Comparison of ENCODE assay signal across 13 mouse cellular contexts in the genomic region with DNA sequence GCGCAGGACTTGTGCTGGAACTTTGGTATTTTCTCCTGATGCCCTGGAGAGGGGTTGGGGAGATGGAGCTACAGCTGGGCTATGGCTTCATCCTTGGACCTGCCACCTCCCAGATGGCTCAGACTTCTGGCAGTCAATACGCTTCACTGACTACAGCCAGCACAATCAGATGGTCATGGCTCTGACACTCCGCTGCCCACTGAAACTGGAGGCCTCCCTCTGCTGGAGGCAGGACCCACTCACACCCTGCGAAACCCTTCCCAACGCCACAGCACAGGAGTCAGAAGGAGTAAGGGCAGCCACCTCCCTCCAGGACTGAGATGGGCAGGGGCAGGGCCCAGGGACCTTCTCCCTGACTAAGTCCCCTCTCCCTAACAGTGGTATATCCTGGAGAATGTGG. TPM values are rescaled to one million over a fixed set of nuclear protein-coding genes. Genes with fewer than 3 reads are reported as not detected.
A peak's percentile ranks its signal among the peaks of the same experiment; 100 is the strongest.
DNase-seq lines count a peak whose midpoint lies in the region; ATAC-seq and TF ChIP-seq lines count a peak whose summit lies in the region.
"Had no signal": no experiment of that assay in that cellular context is flagged by ENCODE, and none has a peak within 500 bp of the region (broad histone marks: within the 10 kb centered on the region; RNA-seq: fewer than 3 reads in every experiment).

No protein-coding gene starts in this region.

- TF ChIP-seq CTCF in lung, embryonic 14.5 days (IDR thresholded peaks at IDR 0.05; ENCODE audit: low read depth) = peak; percentile 49

- H3K4me2 ChIP-seq in hindbrain, embryonic 12.5 days (replicated peaks) = no peak overlapping the region
- no peak overlapping the region for H3K4me2 ChIP-seq in lung, embryonic 14.5 days
- H3K4me2 ChIP-seq: heart, embryonic 13.5 days; lung, embryonic 15.5 days had no signal

- WGBS in hindbrain, embryonic 10.5 days = 56% methylated on average over 5 of the region's 5 CpGs
- WGBS in hindbrain, embryonic 12.5 days = 40% methylated on average over 5 of the region's 5 CpGs
- WGBS in lung, embryonic 14.5 days = 48% methylated on average over 5 of the region's 5 CpGs

- peaks cover 33% of the 10 kb centered on the region for H3K27me3 ChIP-seq in hindbrain, embryonic 10.5 days (ENCODE audit: insufficient read depth, poor library complexity, severe bottlenecking)
- H3K27me3 ChIP-seq in hindbrain, embryonic 12.5 days = peaks cover 21% of the 10 kb centered on the region
- H3K27me3 ChIP-seq in lung, embryonic 14.5 days (ENCODE audit: insufficient read depth, low read length) = peaks cover 11% of the 10 kb centered on the region; the same call in 1 of the 2 replicates

- DNase-seq in hindbrain, embryonic 10.5 days (ENCODE audit: low spot score) = peak; percentile 37
- peak; percentile 34 for DNase-seq in lung, embryonic 14.5 days
- DNase-seq in lung, adult 18-20 months = no peak
- DNase-seq in adipocyte (ENCODE audit: low spot score) = peak; percentile 48
- peak; percentile 49 to 73 for DNase-seq in kidney, postnatal 4 days
- DNase-seq in right cerebral cortex, postnatal 25 days = no peak
- DNase-seq: embryo, embryonic 11 days; gastrocnemius, adult 2 months had no signal

- no peaks in the 10 kb centered on the region for H3K9me3 ChIP-seq in hindbrain, embryonic 10.5 days
- H3K9me3 ChIP-seq in hindbrain, embryonic 12.5 days (replicated peaks) = no peaks in the 10 kb centered on the region
- no peaks in the 10 kb centered on the region for H3K9me3 ChIP-seq in lung, embryonic 14.5 days (ENCODE audit: low read depth, low read length)
- H3K9me3 ChIP-seq: forebrain, embryonic 10.5 days; heart, embryonic 13.5 days; lung, embryonic 15.5 days had no signal

- H3K36me3 ChIP-seq in hindbrain, embryonic 10.5 days = no peaks in the 10 kb centered on the region
- no peaks in the 10 kb centered on the region for H3K36me3 ChIP-seq in hindbrain, embryonic 12.5 days
- H3K36me3 ChIP-seq in lung, embryonic 14.5 days (ENCODE audit: insufficient read depth) = no peaks in the 10 kb centered on the region
- H3K36me3 ChIP-seq: forebrain, embryonic 10.5 days; heart, embryonic 13.5 days; lung, embryonic 15.5 days had no signal

- H3K4me1 ChIP-seq in hindbrain, embryonic 10.5 days (replicated peaks) = peaks cover 26% of the 10 kb centered on the region
- H3K4me1 ChIP-seq in hindbrain, embryonic 12.5 days = peaks cover 9% of the 10 kb centered on the region
- no peaks in the 10 kb centered on the region for H3K4me1 ChIP-seq in lung, embryonic 14.5 days (ENCODE audit: insufficient read depth)

- H3K9ac ChIP-seq in hindbrain, embryonic 12.5 days = no peak overlapping the region
- H3K9ac ChIP-seq in lung, embryonic 14.5 days = no peak overlapping the region
- H3K9ac ChIP-seq: heart, embryonic 13.5 days; lung, embryonic 15.5 days had no signal

- no peak overlapping the region for H3K4me3 ChIP-seq in hindbrain, embryonic 10.5 days
- H3K4me3 ChIP-seq in hindbrain, embryonic 12.5 days = no peak overlapping the region
- H3K4me3 ChIP-seq in lung, embryonic 14.5 days (ENCODE audit: low read depth, low read length) = no peak overlapping the region
- H3K4me3 ChIP-seq: forebrain, embryonic 10.5 days; gastrocnemius, adult 2 months; heart, embryonic 13.5 days; lung, embryonic 15.5 days had no signal

- H3K27ac ChIP-seq in hindbrain, embryonic 10.5 days = no peak overlapping the region
- H3K27ac ChIP-seq in hindbrain, embryonic 12.5 days = no peak overlapping the region
- H3K27ac ChIP-seq in lung, embryonic 14.5 days (ENCODE audit: low read depth) = no peak overlapping the region
- H3K27ac ChIP-seq: forebrain, embryonic 10.5 days; gastrocnemius, adult 2 months; heart, embryonic 13.5 days; lung, embryonic 15.5 days had no signal

- no peak for ATAC-seq in hindbrain, embryonic 12.5 days (ENCODE audit: low FRiP score)
- ATAC-seq in lung, embryonic 14.5 days (ENCODE audit: insufficient read depth) = no peak
- ATAC-seq: intestine, embryonic 16.5 days had no signal

RNA-seq across cellular contexts. Expression of a gene that starts 5.6 kb away (rescaled TPM):
- 6.0 and 6.7 TPM in 2 replicates for polyA plus RNA-seq in hindbrain, embryonic 10.5 days (2016; fragmentation: Nextera tagmentation; extraction: Ambion mirVana)
- polyA plus RNA-seq in hindbrain, embryonic 12.5 days (2016; fragmentation: Nextera tagmentation; extraction: Ambion mirVana) = 5.4 and 6.0 TPM in 2 replicates
- 7.7 and 9.1 TPM in 2 replicates for polyA plus RNA-seq in lung, embryonic 14.5 days (2014; fragmentation: Nextera tagmentation; extraction: Ambion mirVana)

RNA-seq across cellular contexts. Expression of a gene that starts 7.3 kb away (rescaled TPM):
- 1.7 and 2.2 TPM in 2 replicates for polyA plus RNA-seq in hindbrain, embryonic 10.5 days (2016; fragmentation: Nextera tagmentation; extraction: Ambion mirVana)
- polyA plus RNA-seq in hindbrain, embryonic 12.5 days (2016; fragmentation: Nextera tagmentation; extraction: Ambion mirVana) = 0.74 and 1.1 TPM in 2 replicates
- polyA plus RNA-seq in lung, embryonic 14.5 days (2014; fragmentation: Nextera tagmentation; extraction: Ambion mirVana) = 12.0 and 12.2 TPM in 2 replicates

RNA-seq across cellular contexts. Expression of a gene that starts 17.5 kb away (rescaled TPM):
- 36.7 and 42.5 TPM in 2 replicates for polyA plus RNA-seq in hindbrain, embryonic 10.5 days (2016; fragmentation: Nextera tagmentation; extraction: Ambion mirVana)
- polyA plus RNA-seq in hindbrain, embryonic 12.5 days (2016; fragmentation: Nextera tagmentation; extraction: Ambion mirVana) = 47.5 and 54.3 TPM in 2 replicates
- 20.7 and 27.0 TPM in 2 replicates for polyA plus RNA-seq in lung, embryonic 14.5 days (2014; fragmentation: Nextera tagmentation; extraction: Ambion mirVana)

RNA-seq across cellular contexts. Expression of a gene that starts 23.2 kb away (rescaled TPM):
- 86.5 and 87.9 TPM in 2 replicates for polyA plus RNA-seq in hindbrain, embryonic 10.5 days (2016; fragmentation: Nextera tagmentation; extraction: Ambion mirVana)
- 69.2 and 71.3 TPM in 2 replicates for polyA plus RNA-seq in hindbrain, embryonic 12.5 days (2016; fragmentation: Nextera tagmentation; extraction: Ambion mirVana)
- 70.0 and 76.4 TPM in 2 replicates for polyA plus RNA-seq in lung, embryonic 14.5 days (2014; fragmentation: Nextera tagmentation; extraction: Ambion mirVana)

RNA-seq across cellular contexts. Expression of a gene that starts 30.0 kb away (rescaled TPM):
- not detected in 2 replicates for polyA plus RNA-seq in hindbrain, embryonic 10.5 days (2016; fragmentation: Nextera tagmentation; extraction: Ambion mirVana)
- not detected in 2 replicates for polyA plus RNA-seq in hindbrain, embryonic 12.5 days (2016; fragmentation: Nextera tagmentation; extraction: Ambion mirVana)
- polyA plus RNA-seq in lung, embryonic 14.5 days (2014; fragmentation: Nextera tagmentation; extraction: Ambion mirVana) = not detected in 2 replicates
- polyA plus RNA-seq: forebrain, embryonic 10.5 days; heart, embryonic 13.5 days; lung, embryonic 15.5 days had no signal

Comparison
In these comparisons a context has a peak if more than half of its experiments do, and no peak if none do; other contexts are left out.
1. DNase-seq: peak in hindbrain, embryonic 10.5 days (single experiment), lung, embryonic 14.5 days (single experiment), adipocyte (single experiment) and kidney, postnatal 4 days (2 of 2); none in lung, adult 18-20 months (0 of 2) and right cerebral cortex, postnatal 25 days (single experiment).